Mouse (Mus musculus): ENCODE measurements at regions not wholly inside any gene's neighbourhood (a gene's known extent, or its start where the extent isn't known, plus 50 kb on each side); places are given as distances from the start of the nearest gene placed in this dataset.

DNA sequence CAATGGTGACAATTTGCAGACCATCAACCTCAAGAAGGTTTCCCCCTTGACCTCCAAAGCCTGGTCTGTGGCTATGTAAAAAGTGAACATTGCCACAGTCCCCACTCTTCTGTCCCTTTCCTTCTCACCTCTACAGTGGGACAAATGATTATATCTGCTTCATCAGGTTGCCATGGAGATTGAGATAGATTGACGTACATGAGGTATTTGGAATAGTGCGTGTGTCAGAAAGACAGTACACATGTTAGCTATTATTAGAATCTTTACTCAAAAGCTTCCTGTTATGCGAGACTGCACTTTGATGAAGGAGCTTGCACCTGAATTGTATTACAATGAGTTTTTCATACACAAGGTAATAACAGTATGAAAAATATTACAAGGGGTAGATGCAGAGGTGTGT is 95.7 kb upstream of the Kcnh8 start:
- peak; percentile 50; the same call in 1 of the 2 replicates for ATAC-seq
- Histone ChIP-seq H3K4me3 (replicated peaks; ENCODE audit: low read length) (no peak overlapping the region), H3K36me3 (ENCODE audit: control insufficient read depth, insufficient read depth) (no peaks in the 10 kb centered on the region), H3K9me3 (ENCODE audit: control insufficient read depth, low read length) (no peaks in the 10 kb centered on the region), H3K4me1 (replicated peaks; ENCODE audit: control insufficient read depth, insufficient read depth, low read length) (no peaks in the 10 kb centered on the region), H3K27me3 (replicated peaks; ENCODE audit: control insufficient read depth, insufficient read depth, low read length) (no peaks in the 10 kb centered on the region), H3K9ac (replicated peaks; ENCODE audit: low read depth, low read length) (no peak overlapping the region), H3K4me2 (ENCODE audit: low read length) (no peak overlapping the region), H3K27ac (ENCODE audit: low read length) (no peak overlapping the region)
- 74% methylated on average over 3 of the region's 3 CpGs for WGBS

DNA sequence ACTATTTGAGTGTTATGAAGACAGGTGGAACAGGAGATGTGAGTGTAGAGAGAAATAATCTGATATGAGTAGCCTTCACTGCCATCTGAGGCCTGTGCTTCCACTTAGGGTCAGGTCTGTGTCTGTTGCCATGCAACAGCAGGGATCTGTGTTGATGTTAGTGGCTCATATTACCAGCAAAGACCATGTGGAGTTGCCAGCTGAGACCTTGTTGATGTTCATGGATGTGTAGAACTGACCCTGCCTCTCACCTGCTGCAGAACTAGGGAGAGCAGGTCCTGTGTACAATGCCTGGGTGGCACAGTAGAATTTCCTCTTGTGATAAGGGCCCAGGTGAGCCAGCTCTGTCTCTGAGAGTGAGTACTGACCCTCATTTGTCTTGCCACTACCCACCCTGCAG is 72.2 kb upstream of the Kcnh8 start:
- Histone ChIP-seq H3K9me3 (ENCODE audit: control insufficient read depth, low read length) (no peaks in the 10 kb centered on the region), H3K4me2 (ENCODE audit: low read length) (no peak overlapping the region), H3K4me1 (replicated peaks; ENCODE audit: control insufficient read depth, insufficient read depth, low read length) (no peaks in the 10 kb centered on the region), H3K27ac (ENCODE audit: low read length) (no peak overlapping the region), H3K4me3 (replicated peaks; ENCODE audit: low read length) (no peak overlapping the region), H3K36me3 (ENCODE audit: control insufficient read depth, insufficient read depth) (no peaks in the 10 kb centered on the region), H3K9ac (replicated peaks; ENCODE audit: low read depth, low read length) (no peak overlapping the region), H3K27me3 (replicated peaks; ENCODE audit: control insufficient read depth, insufficient read depth, low read length) (no peaks in the 10 kb centered on the region)
- ATAC-seq, result no peak

Data from forebrain, embryonic 16.5 days (tissue).